Mouse (Mus musculus) MEL (cell line): ENCODE measurements around the gene Figla. TPM values are rescaled to one million over a fixed set of nuclear protein-coding genes. Genes with fewer than 3 reads are reported as not detected.

Source experiments
- DNase-seq: peaks from one replicate; pipeline ENCODE4 v3.0.0; 2011; ENCODE audit warnings: low read depth, low spot score
- H3K27ac ChIP-seq: 2 replicates; pipeline ENCODE4 v1.5.1; 2012; ENCODE audit warnings: low read depth, mild to moderate bottlenecking, control low read depth, low read length, moderate library complexity; ENCODE audit not compliant: control insufficient read depth
- H3K27me3 ChIP-seq, 2 experiments: fragments of 150-350 bp in 1 of 2; sonication (generic) in 1 of 2; 2 replicates each; pipeline ENCODE4 v1.6.1; 2012; ENCODE audit warnings: low read length in 2 of 2, mild to moderate bottlenecking in 2 of 2, improper control_type of control experiment in 1 of 2, moderate library complexity in 1 of 2; ENCODE audit not compliant: insufficient read depth in 2 of 2, control insufficient read depth in 1 of 2
- H3K36me3 ChIP-seq, 2 experiments: 2 replicates each; pipeline ENCODE4 v1.6.1; 2012 to 2014; ENCODE audit warnings: low read length in 2 of 2, improper control_type of control experiment in 1 of 2, inconsistent platforms in 1 of 2, mild to moderate bottlenecking in 1 of 2; ENCODE audit not compliant: insufficient read depth in 2 of 2, control insufficient read depth in 1 of 2
- H3K4me1 ChIP-seq, 2 experiments: fragments of 150-350 bp in 1 of 2; sonication (generic) in 1 of 2; 2 replicates each; pipeline ENCODE4 v1.6.1; 2012; ENCODE audit warnings: low read length in 2 of 2, improper control_type of control experiment in 1 of 2, mild to moderate bottlenecking in 1 of 2; ENCODE audit not compliant: insufficient read depth in 2 of 2, control insufficient read depth in 1 of 2
- H3K4me3 ChIP-seq, 2 experiments: fragments of 150-350 bp in 1 of 2; sonication (generic) in 1 of 2; 2 replicates each; pipeline ENCODE4 v1.5.1; 2012; ENCODE audit warnings: low read depth in 2 of 2, low read length in 2 of 2, mild to moderate bottlenecking in 2 of 2, moderate library complexity in 2 of 2, control low read depth in 1 of 2, improper control_type of control experiment in 1 of 2; ENCODE audit not compliant: control insufficient read depth in 1 of 2, insufficient read depth in 1 of 2
- H3K79me2 ChIP-seq: 2 replicates; pipeline ENCODE4 v1.6.1; 2012; ENCODE audit warnings: mild to moderate bottlenecking, low read length, moderate library complexity; ENCODE audit not compliant: control insufficient read depth, poor library complexity, insufficient read depth
- H3K9ac ChIP-seq: 2 replicates; pipeline ENCODE4 v1.6.1; 2012; ENCODE audit warnings: low read depth, mild to moderate bottlenecking, control low read depth, low read length, moderate library complexity; ENCODE audit not compliant: control insufficient read depth, poor library complexity, severe bottlenecking
- H3K9me3 ChIP-seq: fragments of 150-350 bp; sonication (generic); replicated peaks from 2 replicates; pipeline ENCODE4 v1.6.1; 2012; ENCODE audit warnings: mild to moderate bottlenecking, low read length, improper control_type of control experiment, moderate library complexity; ENCODE audit not compliant: insufficient read depth
- BHLHE40 ChIP-seq: IDR thresholded peaks from 2 replicates; pipeline ENCODE4 v1.6.1; 2012; ENCODE audit warnings: low read depth, mild to moderate bottlenecking, inconsistent platforms, low read length, improper control_type of control experiment, borderline replicate concordance
- E2F4 ChIP-seq: IDR thresholded peaks from 2 replicates; pipeline ENCODE4 v1.6.1; 2011; ENCODE audit warnings: low read depth, low read length, improper control_type of control experiment, borderline replicate concordance
- EP300 ChIP-seq, 2 experiments: IDR thresholded peaks; 2 replicates each; pipeline ENCODE4 v1.6.1; 2011; ENCODE audit warnings: improper control_type of control experiment in 2 of 2, low read length in 2 of 2, low read depth in 1 of 2, mild to moderate bottlenecking in 1 of 2
- ETS1 ChIP-seq: IDR thresholded peaks from 2 replicates; pipeline ENCODE4 v1.6.1; 2012; ENCODE audit warnings: low read depth, mild to moderate bottlenecking, inconsistent platforms, low read length, improper control_type of control experiment, moderate library complexity
- JUND ChIP-seq: IDR thresholded peaks from 2 replicates; pipeline ENCODE4 v1.6.1; 2011; ENCODE audit warnings: low read depth, mild to moderate bottlenecking, improper control_type of control experiment, low read length
- MYB ChIP-seq: IDR thresholded peaks from 2 replicates; pipeline ENCODE4 v1.6.1; 2011; ENCODE audit warnings: mild to moderate bottlenecking, low read depth, low read length, improper control_type of control experiment
- MYC ChIP-seq: IDR thresholded peaks from 2 replicates; pipeline ENCODE4 v1.6.1; 2011; ENCODE audit warnings: low read depth, mild to moderate bottlenecking, low read length, improper control_type of control experiment, moderate library complexity
- NRF1 ChIP-seq: IDR thresholded peaks from 2 replicates; pipeline ENCODE4 v1.6.1; 2014; ENCODE audit warnings: low read depth, mild to moderate bottlenecking, inconsistent platforms, low read length, improper control_type of control experiment, moderate library complexity; ENCODE audit not compliant: poor library complexity, insufficient read depth, severe bottlenecking
- POLR2A ChIP-seq, 2 experiments: IDR thresholded peaks; 2 replicates each; pipeline ENCODE4 v1.6.1; 2011 to 2012; ENCODE audit warnings: low read length in 2 of 2, mild to moderate bottlenecking in 2 of 2, control low read depth in 1 of 2, improper control_type of control experiment in 1 of 2, low read depth in 1 of 2, moderate library complexity in 1 of 2; ENCODE audit not compliant: control insufficient read depth in 1 of 2, insufficient read depth in 1 of 2, poor library complexity in 1 of 2
- POLR2AphosphoS2 ChIP-seq: IDR thresholded peaks from 2 replicates; pipeline ENCODE4 v1.6.1; 2011; ENCODE audit warnings: low read length, improper control_type of control experiment
- SIN3A ChIP-seq: IDR thresholded peaks from 2 replicates; pipeline ENCODE4 v1.6.1; 2012; ENCODE audit warnings: low read length, improper control_type of control experiment, inconsistent platforms
- SMC3 ChIP-seq: IDR thresholded peaks from 2 replicates; pipeline ENCODE4 v1.6.1; 2011; ENCODE audit warnings: low read depth, low read length, improper control_type of control experiment
- TBP ChIP-seq: IDR thresholded peaks from 2 replicates; pipeline ENCODE4 v1.8.0; 2011; ENCODE audit warnings: low read depth, low read length, improper control_type of control experiment
- USF2 ChIP-seq, 2 experiments: IDR thresholded peaks; 2 replicates each; pipeline ENCODE4 v1.6.1; 2011 to 2012; ENCODE audit warnings: improper control_type of control experiment in 2 of 2, low read length in 2 of 2, borderline replicate concordance in 1 of 2, inconsistent platforms in 1 of 2, low read depth in 1 of 2, mild to moderate bottlenecking in 1 of 2; ENCODE audit not compliant: insufficient read depth in 1 of 2
- ZKSCAN1 ChIP-seq: IDR thresholded peaks from 2 replicates; pipeline ENCODE4 v1.6.1; 2012; ENCODE audit warnings: low read depth, mild to moderate bottlenecking, inconsistent platforms, low read length, improper control_type of control experiment, moderate library complexity
- ZMIZ1 ChIP-seq: IDR thresholded peaks from 2 replicates; pipeline ENCODE4 v1.6.1; 2012; ENCODE audit warnings: low read depth, mild to moderate bottlenecking, inconsistent platforms, low read length, improper control_type of control experiment, moderate library complexity
- polyA plus RNA-seq, 2 experiments: library from polyadenylated mRNA; stranded (reverse) in 1 of 2; unstranded in 1 of 2; fragments of >175 nt in 1 of 2; fragments of >200 nt in 1 of 2; gene quantifications; 2 replicates each; pipeline versions ENCODE4 v1.2.1 to v1.2.4; 2012; ENCODE audit warnings: low replicate concordance in 2 of 2, low read depth in 1 of 2; ENCODE audit not compliant: insufficient read length in 2 of 2, insufficient read depth in 1 of 2, missing spikeins in 1 of 2
- total RNA-seq: library from RNA; depleted of rRNA; stranded (reverse); fragments of 300-350 nt; gene quantifications from 2 replicates; pipeline ENCODE4 v1.2.3, GENCODE M21; 2012

The Figla gene
- total and polyA plus RNA-seq, 3 experiments: not detected

- TF ChIP-seq POLR2A (IDR thresholded peaks at IDR 0.05; ENCODE audit: control insufficient read depth in 1 of 2, insufficient read depth in 1 of 2, low read depth in 1 of 2, low read length in 2 of 2, poor library complexity in 1 of 2) (no peak), EP300 (IDR thresholded peaks at IDR 0.05; ENCODE audit: low read depth in 1 of 2, low read length in 2 of 2) (no peak), SMC3 (no peak), ZKSCAN1 (no peak), NRF1 (no peak), MYC (no peak), TBP (no peak), E2F4 (no peak), POLR2AphosphoS2 (no peak), JUND (no peak)
- TF ChIP-seq, all 39 proteins: peak for 0
- no peak overlapping the region for H3K9ac ChIP-seq
- H3K9me3 ChIP-seq: no peaks in the 10 kb centered on the region
- H3K4me1 ChIP-seq: no peaks in the 10 kb centered on the region
- DNase-seq: no peak
- peaks cover 7 to 15% of the 10 kb centered on the region in 2 experiments for H3K27me3 ChIP-seq
- H3K27ac ChIP-seq: no peak overlapping the region
- H3K4me3 ChIP-seq: no peak overlapping the region
- no peaks in the 10 kb centered on the region for H3K79me2 ChIP-seq
- H3K36me3 ChIP-seq: no peaks in the 10 kb centered on the region
Measured at GRCm38 (mm10) chr6:86031527-86031926, 15.6 kb downstream of the Figla start.

GRCm38 (mm10) chr6:86033635-86034034, 17.7 kb downstream of the Figla start:
- TF ChIP-seq ZMIZ1: no peak
- TF ChIP-seq USF2 (IDR thresholded peaks at IDR 0.05; ENCODE audit: borderline replicate concordance in 1 of 2, insufficient read depth in 1 of 2, low read depth in 1 of 2, low read length in 2 of 2): no peak
- TF ChIP-seq MYB: no peak
- TF ChIP-seq ETS1: no peak
- TF ChIP-seq POLR2A (IDR thresholded peaks at IDR 0.05; ENCODE audit: control insufficient read depth in 1 of 2, insufficient read depth in 1 of 2, low read depth in 1 of 2, low read length in 2 of 2, poor library complexity in 1 of 2): no peak
- no peak for TF ChIP-seq SIN3A
- TF ChIP-seq BHLHE40: no peak
- TF ChIP-seq NRF1: no peak
- Histone ChIP-seq H3K9ac (no peak overlapping the region), H3K27me3 (peaks cover 12 to 18% of the 10 kb centered on the region in 2 experiments), H3K9me3 (no peaks in the 10 kb centered on the region), H3K79me2 (no peaks in the 10 kb centered on the region), H3K4me1 (no peaks in the 10 kb centered on the region), H3K4me3 (no peak overlapping the region), H3K36me3 (no peaks in the 10 kb centered on the region), H3K27ac (no peak overlapping the region)
- DNase-seq: peak; percentile 8
